Mouse (Mus musculus) stomach, postnatal 0 days (tissue): Measurements from ENCODE around the gene Tmem38a.

Source experiments
- CTCF ChIP-seq: IDR thresholded peaks from 2 replicates; pipeline ENCODE4 v1.5.1; 2016; ENCODE audit warnings: antibody characterized with exemption, low read depth, mild to moderate bottlenecking, moderate library complexity
- EP300 ChIP-seq: optimal IDR thresholded peaks from 2 replicates; pipeline ENCODE3; 2016; ENCODE audit warnings: antibody characterized with exemption

- TF ChIP-seq EP300, result no peak
- no peak for TF ChIP-seq CTCF
Observed at GRCm38 (mm10) chr8:72571611-72572473, at the start of gene Tmem38a.
